Mouse (Mus musculus) forebrain, embryonic 11.5 days (tissue): ENCODE data around the gene Gm20715. TPM values are rescaled to one million over a fixed set of nuclear protein-coding genes. Genes with fewer than 3 reads are reported as not detected.
A peak's percentile ranks its signal among the peaks of the same experiment; 100 is the strongest.

Experiments
- ATAC-seq: fragments of 200-750 bp; cut with Nextera tagmentation; replicated peaks from 2 replicates; pipeline ENCODE4 v1.8.0; 2017; ENCODE audit warnings: moderate TSS enrichment; ENCODE audit not compliant: low FRiP score
- DNase-seq: peaks from one replicate; pipeline ENCODE4 v3.0.0-alpha.2; 2017; ENCODE audit warnings: low spot score
- H3K27ac ChIP-seq: fragments of 300-500 bp; sonication (generic); 2 replicates; pipeline ENCODE4 v1.5.1; 2014; ENCODE audit warnings: low read depth, low read length
- H3K27me3 ChIP-seq: fragments of 300-500 bp; sonication (generic); 2 replicates; pipeline ENCODE4 v1.6.1; 2014; ENCODE audit warnings: mild to moderate bottlenecking, low read length, mixed read lengths; ENCODE audit not compliant: control insufficient read depth, insufficient read depth
- H3K36me3 ChIP-seq: fragments of 300-500 bp; sonication (generic); 2 replicates; pipeline ENCODE4 v1.6.1; 2014; ENCODE audit warnings: mild to moderate bottlenecking, low read length, moderate library complexity, mixed read lengths; ENCODE audit not compliant: control insufficient read depth, insufficient read depth
- H3K4me1 ChIP-seq: fragments of 300-500 bp; sonication (generic); replicated peaks from 2 replicates; pipeline ENCODE4 v1.6.1; 2014; ENCODE audit warnings: low read length, mixed read lengths; ENCODE audit not compliant: control insufficient read depth, insufficient read depth
- H3K4me2 ChIP-seq: fragments of 300-500 bp; sonication (generic); 2 replicates; pipeline ENCODE4 v1.6.1; 2014; ENCODE audit warnings: low read depth, mild to moderate bottlenecking, low read length, moderate library complexity, mixed read lengths; ENCODE audit not compliant: severe bottlenecking
- H3K4me3 ChIP-seq: fragments of 300-500 bp; sonication (generic); 2 replicates; pipeline ENCODE4 v1.5.1; 2014; ENCODE audit warnings: low read depth, low read length
- H3K9ac ChIP-seq: fragments of 300-500 bp; sonication (generic); 2 replicates; pipeline ENCODE4 v1.6.1; 2014; ENCODE audit warnings: low read length
- H3K9me3 ChIP-seq: fragments of 300-500 bp; sonication (generic); 2 replicates; pipeline ENCODE4 v1.6.1; 2016; ENCODE audit warnings: low read length, mixed read lengths; ENCODE audit not compliant: control insufficient read depth
- WGBS: fragments of 180-500 bp; shearing (Covaris S2); extraction: QIAGEN DNeasy Blood & Tissue Kit; methylation state at CpG from one replicate; pipeline ENCODE4 v1.1.7; 2014; 5-methylcytosine and 5-hydroxymethylcytosine counted together
- polyA plus RNA-seq: library from polyadenylated mRNA; unstranded; fragments of >200 nt; fragmentation: Nextera tagmentation; extraction: Ambion mirVana; gene quantifications from 2 replicates; pipeline ENCODE4 v1.2.1, GENCODE M21; 2014

Gene Gm20715
- polyA plus RNA-seq, 1 experiment from 2014 or later = not detected

GRCm38 (mm10) chr7:6369460-6369859, 40.6 kb upstream of the Gm20715 start:
- no peak overlapping the region for H3K9ac ChIP-seq
- no peak for ATAC-seq
- 88% methylated on average over 3 of the region's 3 CpGs for WGBS

GRCm38 (mm10) chr7:6372993-6373392, 37.1 kb upstream of the Gm20715 start:
- no peak overlapping the region for H3K4me3 ChIP-seq
- WGBS = 94% methylated on average over 3 of the region's 3 CpGs
- no peak for ATAC-seq
- H3K9ac ChIP-seq = no peak overlapping the region
- DNase-seq = no peak
- no peaks in the 10 kb centered on the region for H3K9me3 ChIP-seq
- no peaks in the 10 kb centered on the region for H3K36me3 ChIP-seq
- no peaks in the 10 kb centered on the region for H3K27me3 ChIP-seq
- no peak overlapping the region for H3K4me2 ChIP-seq
- H3K4me1 ChIP-seq = no peaks in the 10 kb centered on the region
- no peak overlapping the region for H3K27ac ChIP-seq

More at GRCm38 (mm10) chr7:6369460-6369859, 40.6 kb upstream of the Gm20715 start:
- H3K4me2 ChIP-seq = no peak overlapping the region
- H3K36me3 ChIP-seq = no peaks in the 10 kb centered on the region
- DNase-seq = no peak
- no peaks in the 10 kb centered on the region for H3K4me1 ChIP-seq
- H3K4me3 ChIP-seq = no peak overlapping the region
- no peaks in the 10 kb centered on the region for H3K9me3 ChIP-seq
- H3K27me3 ChIP-seq = no peaks in the 10 kb centered on the region
- no peak overlapping the region for H3K27ac ChIP-seq

GRCm38 (mm10) chr7:6378441-6378840, 31.6 kb upstream of the Gm20715 start:
- Histone ChIP-seq H3K27ac (no peak overlapping the region), H3K27me3 (no peaks in the 10 kb centered on the region), H3K4me2 (no peak overlapping the region), H3K4me1 (no peaks in the 10 kb centered on the region; the same call in 1 of the 2 replicates), H3K4me3 (no peak overlapping the region), H3K36me3 (no peaks in the 10 kb centered on the region), H3K9me3 (no peaks in the 10 kb centered on the region), H3K9ac (no peak overlapping the region)
- ATAC-seq (no peak), DNase-seq (no peak)
- WGBS = 90% methylated on average over 8 of the region's 8 CpGs

GRCm38 (mm10) chr7:6381431-6381830, 28.6 kb upstream of the Gm20715 start:
- no peak overlapping the region for H3K9ac ChIP-seq
- 77% methylated on average over 2 of the region's 2 CpGs for WGBS
- H3K4me3 ChIP-seq = no peak overlapping the region
- H3K27ac ChIP-seq = no peak overlapping the region
- H3K9me3 ChIP-seq = no peaks in the 10 kb centered on the region
- H3K4me2 ChIP-seq = no peak overlapping the region
- no peak for ATAC-seq
- no peaks in the 10 kb centered on the region; the same call in 1 of the 2 replicates for H3K4me1 ChIP-seq
- H3K36me3 ChIP-seq = no peaks in the 10 kb centered on the region
- no peaks in the 10 kb centered on the region for H3K27me3 ChIP-seq
- DNase-seq = no peak

- no peaks in the 10 kb centered on the region; the same call in 1 of the 2 replicates for H3K4me1 ChIP-seq
- no peak within 1 kb of the TSS for H3K27ac ChIP-seq
- peak within 1 kb of the TSS; percentile 69 for H3K4me2 ChIP-seq
- peak within 1 kb of the TSS; percentile 53 for H3K4me3 ChIP-seq
- ATAC-seq = peak; percentile 96
- no peaks in the 10 kb centered on the region for H3K27me3 ChIP-seq
- peak; percentile 98 for DNase-seq
- 0% methylated on average over 28 of the region's 28 CpGs for WGBS
- peak within 1 kb of the TSS; percentile 67 for H3K9ac ChIP-seq
- H3K36me3 ChIP-seq = no peaks in the 10 kb centered on the region
- no peaks in the 10 kb centered on the region for H3K9me3 ChIP-seq
Measured at GRCm38 (mm10) chr7:6383044-6383455, 27.0 kb upstream of the Gm20715 start, which contains the start of gene Zfp28. TSS of gene Zfp28 (plus strand) at chr7:6383295.

- ATAC-seq (no peak; the same call in 1 of the 2 replicates), DNase-seq (no peak)
- Histone ChIP-seq H3K4me3 (peak overlapping the region; percentile 53; the same call in 1 of the 2 replicates), H3K4me2 (peak overlapping the region; percentile 69), H3K27me3 (no peaks in the 10 kb centered on the region), H3K4me1 (no peaks in the 10 kb centered on the region; the same call in 1 of the 2 replicates), H3K9me3 (no peaks in the 10 kb centered on the region), H3K36me3 (no peaks in the 10 kb centered on the region), H3K9ac (no peak overlapping the region; the same call in 1 of the 2 replicates), H3K27ac (no peak overlapping the region)
- 79% methylated on average over 8 of the region's 8 CpGs for WGBS
Measured at GRCm38 (mm10) chr7:6384011-6384410, 26.1 kb upstream of the Gm20715 start.

DNA sequence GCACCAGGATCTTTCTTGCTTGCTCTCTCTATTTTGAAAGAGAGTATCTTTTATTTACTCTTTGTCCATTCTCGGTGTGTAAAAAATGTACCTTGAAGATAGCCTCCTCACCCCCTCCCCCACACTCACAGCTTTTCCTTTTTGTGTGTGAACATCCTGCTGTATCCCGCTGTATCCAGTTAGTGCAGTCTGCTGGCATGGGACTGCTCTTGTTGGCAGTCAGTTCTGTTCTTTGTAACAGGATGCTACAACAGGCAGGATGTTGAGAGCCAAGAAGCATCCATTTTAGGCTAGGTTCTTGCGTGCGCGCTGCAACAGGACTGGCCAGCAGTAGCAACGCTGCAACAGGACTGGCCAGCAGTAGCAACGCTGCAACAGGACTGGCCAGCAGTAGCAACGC, 23.1 kb upstream of the Gm20715 start:
- H3K27ac ChIP-seq = no peak overlapping the region
- H3K4me3 ChIP-seq = no peak overlapping the region
- H3K36me3 ChIP-seq = no peaks in the 10 kb centered on the region; the same call in 1 of the 2 replicates
- H3K9me3 ChIP-seq = no peaks in the 10 kb centered on the region
- no peak overlapping the region for H3K9ac ChIP-seq
- no peak overlapping the region for H3K4me2 ChIP-seq
- DNase-seq (no peak), ATAC-seq (no peak)
- 95% methylated on average over 8 of the region's 8 CpGs for WGBS
- H3K27me3 ChIP-seq = no peaks in the 10 kb centered on the region
- H3K4me1 ChIP-seq = no peaks in the 10 kb centered on the region; the same call in 1 of the 2 replicates

- Histone ChIP-seq H3K4me2 (no peak overlapping the region), H3K4me1 (no peaks in the 10 kb centered on the region), H3K27me3 (no peaks in the 10 kb centered on the region), H3K9ac (no peak overlapping the region), H3K27ac (no peak overlapping the region), H3K4me3 (no peak overlapping the region), H3K36me3 (no peaks in the 10 kb centered on the region; the same call in 1 of the 2 replicates), H3K9me3 (no peaks in the 10 kb centered on the region)
- no peak for ATAC-seq
- DNase-seq = no peak
- WGBS = 87% methylated on average over 5 of the region's 5 CpGs
Measured at GRCm38 (mm10) chr7:6388971-6389370, 21.1 kb upstream of the Gm20715 start.

- H3K36me3 ChIP-seq = no peaks in the 10 kb centered on the region; the same call in 1 of the 2 replicates
- 64% methylated on average over 5 of the region's 5 CpGs for WGBS
- no peak for ATAC-seq
Measured at GRCm38 (mm10) chr7:6389449-6389848, 20.6 kb upstream of the Gm20715 start.

More at GRCm38 (mm10) chr7:6389449-6389848, 20.6 kb upstream of the Gm20715 start:
- no peak for DNase-seq
- H3K4me1 ChIP-seq = no peaks in the 10 kb centered on the region
- H3K9ac ChIP-seq = no peak overlapping the region
- H3K4me3 ChIP-seq = no peak overlapping the region
- H3K9me3 ChIP-seq = no peaks in the 10 kb centered on the region
- no peak overlapping the region for H3K4me2 ChIP-seq
- no peaks in the 10 kb centered on the region for H3K27me3 ChIP-seq
- no peak overlapping the region for H3K27ac ChIP-seq
